Mouse (Mus musculus) brain, embryonic 14.5 days (tissue): ENCODE measurements around the gene Arpc2.

Source experiments
- CTCF ChIP-seq: fragments of 200-500 bp; IDR thresholded peaks from 2 replicates; pipeline ENCODE4 v1.5.1; 2012; ENCODE audit warnings: inconsistent platforms, mild to moderate bottlenecking, moderate library complexity, borderline replicate concordance; ENCODE audit not compliant: insufficient read depth, insufficient read length; ENCODE audit errors: extremely low read depth
- POLR2A ChIP-seq: fragments of 200-500 bp; IDR thresholded peaks from 2 replicates; pipeline ENCODE4 v1.6.1; 2012; ENCODE audit warnings: mild to moderate bottlenecking, inconsistent platforms, borderline replicate concordance; ENCODE audit not compliant: poor library complexity, insufficient read depth, insufficient read length, severe bottlenecking; ENCODE audit errors: extremely low read depth

GRCm38 (mm10) chr1:74284543-74285160, 48.8 kb downstream of the Arpc2 start, which contains the start of the genes Aamp and Pnkd:
- TF ChIP-seq POLR2A (peak; percentile 55; the same call in 1 of the 2 replicates), CTCF (no peak)
